Mouse (Mus musculus) hindbrain, embryonic 15.5 days (tissue): ENCODE measurements around the gene Bend5. TPM values are rescaled to one million over a fixed set of nuclear protein-coding genes. Genes with fewer than 3 reads are reported as not detected.

Experiments
- ATAC-seq: fragments of 200-750 bp; cut with Nextera tagmentation; 2 replicates; pipeline ENCODE4 v1.8.0; 2017; ENCODE audit warnings: low read depth, moderate number of reproducible peaks, moderate TSS enrichment; ENCODE audit not compliant: low FRiP score
- H3K27ac ChIP-seq: fragments of 300-500 bp; sonication (generic); replicated peaks from 2 replicates; pipeline ENCODE4 v1.5.1; 2015; ENCODE audit warnings: mild to moderate bottlenecking, inconsistent platforms
- H3K27me3 ChIP-seq: fragments of 300-500 bp; sonication (generic); 2 replicates; pipeline ENCODE4 v1.6.1; 2015; ENCODE audit warnings: control low read depth, inconsistent platforms
- H3K36me3 ChIP-seq: fragments of 300-500 bp; sonication (generic); 2 replicates; pipeline ENCODE4 v1.6.1; 2015; ENCODE audit warnings: control low read depth, inconsistent platforms
- H3K4me1 ChIP-seq: fragments of 300-500 bp; sonication (generic); replicated peaks from 2 replicates; pipeline ENCODE4 v1.6.1; 2015; ENCODE audit warnings: control low read depth, inconsistent platforms
- H3K4me2 ChIP-seq: fragments of 300-500 bp; sonication (generic); 2 replicates; pipeline ENCODE4 v1.6.1; 2015; ENCODE audit warnings: moderate library complexity, mild to moderate bottlenecking, inconsistent platforms
- H3K4me3 ChIP-seq: fragments of 300-500 bp; sonication (generic); 2 replicates; pipeline ENCODE4 v1.5.1; 2015; ENCODE audit warnings: mild to moderate bottlenecking, inconsistent platforms
- H3K9ac ChIP-seq: fragments of 300-500 bp; sonication (generic); 2 replicates; pipeline ENCODE4 v1.6.1; 2015; ENCODE audit warnings: inconsistent platforms
- H3K9me3 ChIP-seq: fragments of 300-500 bp; sonication (generic); 2 replicates; pipeline ENCODE4 v1.6.1; 2016; ENCODE audit warnings: control low read depth, inconsistent platforms
- WGBS: fragments of 180-500 bp; shearing (Covaris S2); methylation state at CpG from one replicate; pipeline ENCODE4 v1.1.7; 2015; 5-methylcytosine and 5-hydroxymethylcytosine counted together
- polyA plus RNA-seq: library from polyadenylated mRNA; unstranded; fragments of >200 nt; fragmentation: Nextera tagmentation; extraction: Ambion mirVana; gene quantifications from 2 replicates; pipeline ENCODE4 v1.2.1, GENCODE M21; 2015

The Bend5 gene
- polyA plus RNA-seq, 1 experiment from 2014 or later: 57.5 TPM

GRCm38 (mm10) chr4:111495949-111496348 is 81.1 kb downstream of the Bend5 start:
- 13% methylated on average over 2 of the region's 2 CpGs for WGBS
- Histone ChIP-seq H3K9ac (no peak overlapping the region), H3K4me2 (no peak overlapping the region), H3K27me3 (no peaks in the 10 kb centered on the region), H3K4me3 (no peak overlapping the region), H3K4me1 (peaks cover 3% of the 10 kb centered on the region), H3K9me3 (no peaks in the 10 kb centered on the region), H3K36me3 (no peaks in the 10 kb centered on the region), H3K27ac (no peak overlapping the region)
- ATAC-seq: no peak

- H3K36me3 ChIP-seq: no peaks in the 10 kb centered on the region
- H3K4me1 ChIP-seq: peaks cover 2% of the 10 kb centered on the region
- H3K4me2 ChIP-seq: no peak overlapping the region
- no peak overlapping the region for H3K9ac ChIP-seq
- H3K4me3 ChIP-seq: no peak overlapping the region
- no peaks in the 10 kb centered on the region for H3K9me3 ChIP-seq
- 61% methylated on average over 3 of the region's 3 CpGs for WGBS
- ATAC-seq: no peak
- no peaks in the 10 kb centered on the region for H3K27me3 ChIP-seq
- H3K27ac ChIP-seq: no peak overlapping the region
Observed at GRCm38 (mm10) chr4:111498751-111499150, 83.9 kb downstream of the Bend5 start.

GRCm38 (mm10) chr4:111501441-111501840 is 86.6 kb downstream of the Bend5 start:
- Histone ChIP-seq H3K4me3 (no peak overlapping the region), H3K27me3 (no peaks in the 10 kb centered on the region), H3K4me2 (no peak overlapping the region), H3K27ac (no peak overlapping the region), H3K9ac (no peak overlapping the region), H3K36me3 (no peaks in the 10 kb centered on the region), H3K9me3 (no peaks in the 10 kb centered on the region), H3K4me1 (no peaks in the 10 kb centered on the region)
- no peak for ATAC-seq
- 100% methylated on average over 1 of the region's 1 CpGs for WGBS

- Histone ChIP-seq H3K4me2 (no peak overlapping the region), H3K9ac (no peak overlapping the region), H3K27ac (no peak overlapping the region), H3K4me3 (no peak overlapping the region), H3K4me1 (no peaks in the 10 kb centered on the region), H3K36me3 (no peaks in the 10 kb centered on the region), H3K27me3 (no peaks in the 10 kb centered on the region), H3K9me3 (no peaks in the 10 kb centered on the region)
- ATAC-seq: no peak
- 72% methylated on average over 5 of the region's 5 CpGs for WGBS
Observed at GRCm38 (mm10) chr4:111502965-111503727, 88.3 kb downstream of the Bend5 start.

GRCm38 (mm10) chr4:111504952-111505351 is 90.1 kb downstream of the Bend5 start:
- WGBS: 95% methylated on average over 2 of the region's 2 CpGs
- no peak overlapping the region for H3K9ac ChIP-seq
- H3K27me3 ChIP-seq: no peaks in the 10 kb centered on the region
- H3K36me3 ChIP-seq: no peaks in the 10 kb centered on the region
- H3K9me3 ChIP-seq: no peaks in the 10 kb centered on the region
- H3K4me2 ChIP-seq: no peak overlapping the region
- H3K27ac ChIP-seq: no peak overlapping the region
- ATAC-seq: no peak
- no peak overlapping the region for H3K4me3 ChIP-seq
- no peaks in the 10 kb centered on the region for H3K4me1 ChIP-seq
